ENCODE assay signal across 9 mouse cellular contexts in the genomic region with DNA sequence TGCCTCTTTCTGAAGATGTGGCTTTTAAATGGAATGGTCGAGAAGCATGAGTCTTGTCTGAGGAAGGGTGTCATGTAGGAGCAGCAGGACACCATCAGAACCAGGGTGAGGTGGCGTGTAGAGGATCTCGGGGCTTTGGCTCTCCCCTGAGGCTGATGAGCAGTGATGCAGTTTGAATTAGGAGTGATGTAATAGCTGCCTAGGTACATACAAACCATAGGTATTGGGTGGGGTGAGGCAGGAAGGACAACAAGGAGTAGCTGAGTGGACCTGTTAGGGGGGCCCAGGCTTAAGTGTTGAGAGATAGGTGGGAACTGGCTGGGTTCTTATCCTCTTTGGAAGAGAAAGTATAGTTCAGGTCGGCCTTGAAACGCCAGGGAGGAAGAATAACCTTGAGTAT. TPM values are rescaled to one million over a fixed set of nuclear protein-coding genes. Genes with fewer than 3 reads are reported as not detected.
DNase-seq lines count a peak whose midpoint lies in the region; ATAC-seq and TF ChIP-seq lines count a peak whose summit lies in the region.
"Had no signal": no experiment of that assay in that cellular context is flagged by ENCODE, and none has a peak within 500 bp of the region (broad histone marks: within the 10 kb centered on the region; RNA-seq: fewer than 3 reads in every experiment).

No protein-coding gene starts in this region.

- DNase-seq in embryonic facial prominence, embryonic 10.5 days (ENCODE audit: low spot score) = no peak
- no peak for DNase-seq in heart, postnatal 4 days
- no peak for DNase-seq in lung, adult 2 months
- peak; percentile 34 for DNase-seq in splenic B cell, adult 2 months (ENCODE audit: low read depth, low spot score)
- no peak for DNase-seq in ovary, postnatal 36 days (ENCODE audit: low spot score)

- peak overlapping the region; percentile 71; the same call in 1 of the 2 replicates for H3K27ac ChIP-seq in embryonic facial prominence, embryonic 13.5 days
- no peak overlapping the region for H3K27ac ChIP-seq in embryonic facial prominence, embryonic 10.5 days (replicated peaks)
- H3K27ac ChIP-seq in heart, embryonic 15.5 days = peak overlapping the region; percentile 93
- peak overlapping the region; percentile 76 for H3K27ac ChIP-seq in lung, embryonic 15.5 days

- H3K4me2 ChIP-seq in embryonic facial prominence, embryonic 13.5 days = no peak overlapping the region
- H3K4me2 ChIP-seq in heart, embryonic 15.5 days = peak overlapping the region; percentile 36; the same call in 1 of the 2 replicates
- H3K4me2 ChIP-seq in lung, embryonic 15.5 days = no peak overlapping the region

- ATAC-seq in embryonic facial prominence, embryonic 13.5 days (ENCODE audit: insufficient number of reproducible peaks, insufficient read depth, low FRiP score, low TSS enrichment, low read depth) = no peak
- ATAC-seq in heart, embryonic 15.5 days (replicated peaks; ENCODE audit: insufficient number of reproducible peaks, insufficient read depth, low FRiP score, low read depth) = no peak
- no peak for ATAC-seq in lung, embryonic 15.5 days (ENCODE audit: borderline replicate concordance, extremely low read depth, low FRiP score, low TSS enrichment)

- 82% methylated on average over 5 of the region's 5 CpGs for WGBS in embryonic facial prominence, embryonic 13.5 days
- whole genome bisulfite sequencing in embryonic facial prominence, embryonic 10.5 days = 88% methylated on average over 5 of the region's 5 CpGs
- 51% methylated on average over 5 of the region's 5 CpGs for WGBS in heart, embryonic 15.5 days
- WGBS in lung, embryonic 15.5 days = 71% methylated on average over 5 of the region's 5 CpGs
- 68% methylated on average over 5 of the region's 5 CpGs for WGBS in lung, adult 2 months

- no peaks in the 10 kb centered on the region for H3K36me3 ChIP-seq in embryonic facial prominence, embryonic 13.5 days
- peaks cover 21% of the 10 kb centered on the region for H3K36me3 ChIP-seq in embryonic facial prominence, embryonic 10.5 days (replicated peaks)
- H3K36me3 ChIP-seq in heart, embryonic 15.5 days = peaks cover under 1% of the 10 kb centered on the region; the same call in 1 of the 2 replicates
- no peaks in the 10 kb centered on the region for H3K36me3 ChIP-seq in lung, embryonic 15.5 days
- no peaks in the 10 kb centered on the region; the same call in 1 of the 2 replicates for H3K36me3 ChIP-seq in splenic B cell, adult 2 months (ENCODE audit: control insufficient read depth, insufficient read depth, low read length, poor library complexity, severe bottlenecking)

- no peak overlapping the region for H3K4me3 ChIP-seq in embryonic facial prominence, embryonic 13.5 days
- no peak overlapping the region for H3K4me3 ChIP-seq in embryonic facial prominence, embryonic 10.5 days
- H3K4me3 ChIP-seq in heart, embryonic 15.5 days = no peak overlapping the region
- H3K4me3 ChIP-seq in lung, embryonic 15.5 days = no peak overlapping the region
- H3K4me3 ChIP-seq in lung, adult 2 months (replicated peaks; ENCODE audit: extremely low read depth, low read depth, low read length) = no peak overlapping the region

- no peak for TF ChIP-seq POLR2A in lung, adult 2 months (IDR thresholded peaks at IDR 0.05; ENCODE audit: borderline replicate concordance, extremely low read depth, low read depth, low read length)

- H3K9me3 ChIP-seq in embryonic facial prominence, embryonic 13.5 days = no peaks in the 10 kb centered on the region
- no peaks in the 10 kb centered on the region for H3K9me3 ChIP-seq in embryonic facial prominence, embryonic 10.5 days
- H3K9me3 ChIP-seq in heart, embryonic 15.5 days (replicated peaks) = no peaks in the 10 kb centered on the region
- no peaks in the 10 kb centered on the region for H3K9me3 ChIP-seq in lung, embryonic 15.5 days
- H3K9me3 ChIP-seq: megakaryocyte, embryonic 14.5 days had no signal

- H3K9ac ChIP-seq in embryonic facial prominence, embryonic 13.5 days = no peak overlapping the region
- 0 out of 2 replicates have a peak overlapping the region, but pooled peaks have one; percentile 0 for H3K9ac ChIP-seq in heart, embryonic 15.5 days
- no peak overlapping the region for H3K9ac ChIP-seq in lung, embryonic 15.5 days

- TF ChIP-seq CTCF in lung, adult 2 months (IDR thresholded peaks at IDR 0.05; ENCODE audit: insufficient read depth, low read length) = no peak

- peaks cover 63% of the 10 kb centered on the region for H3K4me1 ChIP-seq in embryonic facial prominence, embryonic 13.5 days
- H3K4me1 ChIP-seq in embryonic facial prominence, embryonic 10.5 days = peaks cover 55% of the 10 kb centered on the region
- H3K4me1 ChIP-seq in heart, embryonic 15.5 days (replicated peaks) = peaks cover 94% of the 10 kb centered on the region
- peaks cover 67% of the 10 kb centered on the region for H3K4me1 ChIP-seq in lung, embryonic 15.5 days
- peaks cover 55% of the 10 kb centered on the region for H3K4me1 ChIP-seq in lung, adult 2 months (ENCODE audit: control insufficient read depth, insufficient read depth, low read length)

- no peaks in the 10 kb centered on the region for H3K27me3 ChIP-seq in embryonic facial prominence, embryonic 13.5 days
- no peaks in the 10 kb centered on the region for H3K27me3 ChIP-seq in embryonic facial prominence, embryonic 10.5 days (replicated peaks; ENCODE audit: low read depth, poor library complexity, severe bottlenecking)
- H3K27me3 ChIP-seq in heart, embryonic 15.5 days = no peaks in the 10 kb centered on the region
- H3K27me3 ChIP-seq in lung, embryonic 15.5 days = no peaks in the 10 kb centered on the region
- H3K27me3 ChIP-seq in splenic B cell, adult 2 months (ENCODE audit: control insufficient read depth, insufficient read depth, low read length, poor library complexity, severe bottlenecking) = no peaks in the 10 kb centered on the region
- H3K27me3 ChIP-seq: megakaryocyte, embryonic 14.5 days had no signal

RNA-seq across cellular contexts. Expression of gene C1qtnf9, which starts 27.4 kb away (rescaled TPM):
- 0.80 and 1.0 TPM in 2 replicates for polyA plus RNA-seq in embryonic facial prominence, embryonic 13.5 days (2015; fragmentation: Nextera tagmentation; extraction: Ambion mirVana)
- 0.15 and 0.18 TPM in 2 replicates for polyA plus RNA-seq in embryonic facial prominence, embryonic 10.5 days (2016; fragmentation: Nextera tagmentation; extraction: Ambion mirVana)
- polyA plus RNA-seq in heart, embryonic 15.5 days (2015; fragmentation: Nextera tagmentation; extraction: Ambion mirVana) = 2.3 and 2.4 TPM in 2 replicates
- total RNA-seq in heart, postnatal 4 days (2021) = 10 to 100 TPM; 13.0 to 16.1 TPM
- 0.52 and 1.1 TPM in 2 replicates for polyA plus RNA-seq in lung, embryonic 15.5 days (2015; fragmentation: Nextera tagmentation; extraction: Ambion mirVana)
- polyA plus RNA-seq in lung, adult 2 months (2012; rRNA removed) = 1.2 and 2.0 TPM in 2 replicates

RNA-seq across cellular contexts. Expression of gene Mipep, which starts 43.9 kb away (rescaled TPM):
- 20.5 and 24.4 TPM in 2 replicates for polyA plus RNA-seq in embryonic facial prominence, embryonic 13.5 days (2015; fragmentation: Nextera tagmentation; extraction: Ambion mirVana)
- polyA plus RNA-seq in embryonic facial prominence, embryonic 10.5 days (2016; fragmentation: Nextera tagmentation; extraction: Ambion mirVana) = 24.6 and 25.0 TPM in 2 replicates
- 29.2 TPM in 2 replicates for polyA plus RNA-seq in heart, embryonic 15.5 days (2015; fragmentation: Nextera tagmentation; extraction: Ambion mirVana)
- 10 to 100 TPM; 48.0 to 50.8 TPM for total RNA-seq in heart, postnatal 4 days (2021)
- 23.6 and 25.4 TPM in 2 replicates for polyA plus RNA-seq in lung, embryonic 15.5 days (2015; fragmentation: Nextera tagmentation; extraction: Ambion mirVana)
- 7.6 and 9.1 TPM in 2 replicates for polyA plus RNA-seq in lung, adult 2 months (2012; rRNA removed)
